Mouse (Mus musculus) hindbrain, postnatal 0 days (tissue): ENCODE data around the gene Ppp2r3a. TPM values are rescaled to one million over a fixed set of nuclear protein-coding genes. Genes with fewer than 3 reads are reported as not detected.

Experiments used
- ATAC-seq: fragments of 200-750 bp; cut with Nextera tagmentation; 2 replicates; pipeline ENCODE4 v1.8.0; 2017; ENCODE audit warnings: mild to moderate bottlenecking, moderate TSS enrichment, moderate library complexity
- DNase-seq: peaks from one replicate; pipeline ENCODE4 v3.0.0-alpha.2; 2015; ENCODE audit warnings: low spot score
- H3K27ac ChIP-seq: fragments of 300-500 bp; sonication (generic); 2 replicates; pipeline ENCODE4 v1.5.1; 2014; ENCODE audit warnings: mild to moderate bottlenecking
- H3K27me3 ChIP-seq: fragments of 300-500 bp; sonication (generic); 2 replicates; pipeline ENCODE4 v1.6.1; 2014; ENCODE audit warnings: low read length, mixed read lengths; ENCODE audit not compliant: insufficient read depth
- H3K36me3 ChIP-seq: fragments of 300-500 bp; sonication (generic); 2 replicates; pipeline ENCODE4 v1.6.1; 2014; ENCODE audit warnings: low read length, mixed read lengths; ENCODE audit not compliant: insufficient read depth
- H3K4me1 ChIP-seq: fragments of 300-500 bp; sonication (generic); 2 replicates; pipeline ENCODE4 v1.6.1; 2014; ENCODE audit warnings: antibody characterized with exemption, low read length, mixed read lengths; ENCODE audit not compliant: insufficient read depth
- H3K4me2 ChIP-seq: fragments of 300-500 bp; sonication (generic); 2 replicates; pipeline ENCODE4 v1.6.1; 2014; ENCODE audit warnings: low read depth, mild to moderate bottlenecking, low read length, moderate library complexity, mixed read lengths
- H3K4me3 ChIP-seq: fragments of 300-500 bp; sonication (generic); 2 replicates; pipeline ENCODE4 v1.5.1; 2014; ENCODE audit warnings: low read length
- H3K9ac ChIP-seq: fragments of 300-500 bp; sonication (generic); replicated peaks from 2 replicates; pipeline ENCODE4 v1.6.1; 2014; ENCODE audit warnings: mild to moderate bottlenecking, low read length, moderate library complexity, mixed read lengths
- H3K9me3 ChIP-seq: fragments of 300-500 bp; sonication (generic); 2 replicates; pipeline ENCODE4 v1.6.1; 2016; ENCODE audit warnings: low read length, mixed read lengths
- CTCF ChIP-seq: IDR thresholded peaks from 2 replicates; pipeline ENCODE4 v1.5.1; 2016; ENCODE audit warnings: antibody characterized with exemption, control low read depth, low read depth
- WGBS: fragments of 180-500 bp; shearing (Covaris S2); extraction: QIAGEN DNeasy Blood & Tissue Kit; methylation state at CpG from one replicate; pipeline ENCODE4 v1.1.7; 2014; 5-methylcytosine and 5-hydroxymethylcytosine counted together
- polyA plus RNA-seq: library from polyadenylated mRNA; unstranded; fragments of >200 nt; fragmentation: Nextera tagmentation; extraction: Ambion mirVana; gene quantifications from 2 replicates; pipeline ENCODE4 v1.2.1, GENCODE M21; 2015
- total RNA-seq: library from RNA; depleted of rRNA; stranded (reverse); fragments of >200 nt; gene quantifications from 2 replicates; pipeline ENCODE4 v1.2.3, GENCODE M21; 2014; rRNA removed

Gene Ppp2r3a
- total RNA-seq, result 28.0 and 28.5 TPM in 2 replicates
- 16.3 and 17.1 TPM in 2 replicates for polyA plus RNA-seq

GRCm38 (mm10) chr9:101251644-101252337, at the start of gene Ppp2r3a:
Gene Ppp2r3a, minus strand, starts transcription at chr9:101251795.
- no peaks in the 10 kb centered on the region for H3K9me3 ChIP-seq
- H3K36me3 ChIP-seq, result no peaks in the 10 kb centered on the region
- TF ChIP-seq CTCF, result no peak; the same call in 1 of the 2 replicates
- ATAC-seq (peak; percentile 97), DNase-seq (peak; percentile 96)
- peaks cover 15% of the 10 kb centered on the region for H3K4me1 ChIP-seq
- peak within 1 kb of the TSS; percentile 65 for H3K4me2 ChIP-seq
- H3K27ac ChIP-seq, result peak within 1 kb of the TSS; percentile 95
- 1% methylated on average over 35 of the region's 50 CpGs for WGBS
- H3K9ac ChIP-seq, result peak within 1 kb of the TSS; percentile 90
- no peaks in the 10 kb centered on the region for H3K27me3 ChIP-seq
- peak within 1 kb of the TSS; percentile 89 for H3K4me3 ChIP-seq

- Histone ChIP-seq H3K9ac (no peak overlapping the region), H3K4me2 (no peak overlapping the region), H3K9me3 (no peaks in the 10 kb centered on the region), H3K4me3 (no peak overlapping the region), H3K27me3 (no peaks in the 10 kb centered on the region), H3K27ac (no peak overlapping the region), H3K36me3 (no peaks in the 10 kb centered on the region), H3K4me1 (no peaks in the 10 kb centered on the region)
- no peak for TF ChIP-seq CTCF
- 86% methylated on average over 4 of the region's 4 CpGs for WGBS
- ATAC-seq (no peak), DNase-seq (no peak)
These were observed 48.9 kb upstream of the Ppp2r3a start for GRCm38 (mm10) chr9:101300441-101300935.

GRCm38 (mm10) chr9:101291676-101292660, 40.4 kb upstream of the Ppp2r3a start:
- 65% methylated on average over 19 of the region's 19 CpGs for WGBS
- Histone ChIP-seq H3K4me2 (no peak overlapping the region), H3K27ac (no peak overlapping the region), H3K27me3 (no peaks in the 10 kb centered on the region), H3K9ac (no peak overlapping the region), H3K4me3 (no peak overlapping the region), H3K36me3 (no peaks in the 10 kb centered on the region), H3K9me3 (no peaks in the 10 kb centered on the region), H3K4me1 (no peaks in the 10 kb centered on the region)
- TF ChIP-seq CTCF, result no peak
- peak; percentile 76 for DNase-seq
- no peak for ATAC-seq

GRCm38 (mm10) chr9:101290876-101291275, 39.3 kb upstream of the Ppp2r3a start:
- WGBS, result 92% methylated on average over 1 of the region's 1 CpGs
- no peaks in the 10 kb centered on the region for H3K27me3 ChIP-seq
- H3K36me3 ChIP-seq, result no peaks in the 10 kb centered on the region
- DNase-seq (no peak), ATAC-seq (no peak)
- no peak overlapping the region for H3K27ac ChIP-seq
- H3K9me3 ChIP-seq, result no peaks in the 10 kb centered on the region
- no peak for TF ChIP-seq CTCF
- H3K4me3 ChIP-seq, result no peak overlapping the region
- no peaks in the 10 kb centered on the region for H3K4me1 ChIP-seq
- no peak overlapping the region for H3K4me2 ChIP-seq
- no peak overlapping the region for H3K9ac ChIP-seq

- no peaks in the 10 kb centered on the region for H3K36me3 ChIP-seq
- no peak overlapping the region for H3K9ac ChIP-seq
- no peak overlapping the region for H3K4me2 ChIP-seq
- H3K4me3 ChIP-seq, result no peak overlapping the region
- no peaks in the 10 kb centered on the region for H3K4me1 ChIP-seq
- WGBS, result 87% methylated on average over 11 of the region's 11 CpGs
- H3K27ac ChIP-seq, result no peak overlapping the region
- TF ChIP-seq CTCF, result no peak
- no peaks in the 10 kb centered on the region for H3K27me3 ChIP-seq
- no peak for DNase-seq
- no peaks in the 10 kb centered on the region for H3K9me3 ChIP-seq
- ATAC-seq, result no peak
These were observed 38.2 kb upstream of the Ppp2r3a start for GRCm38 (mm10) chr9:101289750-101290149.

GRCm38 (mm10) chr9:101288901-101289647, 37.5 kb upstream of the Ppp2r3a start:
- no peaks in the 10 kb centered on the region for H3K27me3 ChIP-seq
- H3K27ac ChIP-seq, result no peak overlapping the region
- no peaks in the 10 kb centered on the region for H3K9me3 ChIP-seq
- 91% methylated on average over 14 of the region's 14 CpGs for WGBS
- no peak for ATAC-seq
- no peak overlapping the region for H3K9ac ChIP-seq
- no peak for TF ChIP-seq CTCF
- no peaks in the 10 kb centered on the region for H3K4me1 ChIP-seq
- DNase-seq, result no peak
- H3K4me3 ChIP-seq, result no peak overlapping the region
- H3K36me3 ChIP-seq, result no peaks in the 10 kb centered on the region
- H3K4me2 ChIP-seq, result no peak overlapping the region
